Mouse (Mus musculus) testis, adult 2 months (tissue): ENCODE measurements around the gene Ppfia3. TPM values are rescaled to one million over a fixed set of nuclear protein-coding genes. Genes with fewer than 3 reads are reported as not detected.

Source experiments
- H3K27ac ChIP-seq: fragments of 200-500 bp; 2 replicates; pipeline ENCODE4 v1.5.1; 2012; ENCODE audit warnings: low read depth, low read length; ENCODE audit not compliant: control insufficient read depth, insufficient read depth
- H3K27me3 ChIP-seq: fragments of 200-500 bp; 2 replicates; pipeline ENCODE4 v1.6.1; 2012; ENCODE audit warnings: mild to moderate bottlenecking, low read length, moderate library complexity; ENCODE audit not compliant: control insufficient read depth, insufficient read depth
- H3K36me3 ChIP-seq: fragments of 200-500 bp; 2 replicates; pipeline ENCODE4 v1.6.1; 2012; ENCODE audit warnings: mild to moderate bottlenecking, low read length; ENCODE audit not compliant: control insufficient read depth, insufficient read depth
- H3K4me1 ChIP-seq: fragments of 200-500 bp; 2 replicates; pipeline ENCODE4 v1.6.1; 2012; ENCODE audit warnings: low read length; ENCODE audit not compliant: control insufficient read depth, insufficient read depth
- H3K4me3 ChIP-seq: fragments of 200-500 bp; 2 replicates; pipeline ENCODE4 v1.5.1; 2012; ENCODE audit warnings: low read depth, mild to moderate bottlenecking, low read length, moderate library complexity, mixed read lengths; ENCODE audit not compliant: control insufficient read depth
- CTCF ChIP-seq: fragments of 200-500 bp; IDR thresholded peaks from 2 replicates; pipeline ENCODE4 v1.5.1; 2012; ENCODE audit warnings: low read depth, mild to moderate bottlenecking, inconsistent platforms, low read length, moderate library complexity; ENCODE audit not compliant: control insufficient read depth, insufficient read depth, insufficient replicate concordance
- POLR2A ChIP-seq: fragments of 200-500 bp; IDR thresholded peaks from 2 replicates; pipeline ENCODE4 v1.6.1; 2012; ENCODE audit warnings: low read depth, mild to moderate bottlenecking, inconsistent platforms, low read length, moderate library complexity; ENCODE audit not compliant: control insufficient read depth
- polyA plus RNA-seq: library from polyadenylated mRNA; depleted of rRNA; stranded (reverse); fragments of >200 nt; gene quantifications from 2 replicates; pipeline ENCODE4 v1.2.3, GENCODE M21; 2012

The Ppfia3 gene
- polyA plus RNA-seq, 1 experiment, result 1.1 TPM

DNA sequence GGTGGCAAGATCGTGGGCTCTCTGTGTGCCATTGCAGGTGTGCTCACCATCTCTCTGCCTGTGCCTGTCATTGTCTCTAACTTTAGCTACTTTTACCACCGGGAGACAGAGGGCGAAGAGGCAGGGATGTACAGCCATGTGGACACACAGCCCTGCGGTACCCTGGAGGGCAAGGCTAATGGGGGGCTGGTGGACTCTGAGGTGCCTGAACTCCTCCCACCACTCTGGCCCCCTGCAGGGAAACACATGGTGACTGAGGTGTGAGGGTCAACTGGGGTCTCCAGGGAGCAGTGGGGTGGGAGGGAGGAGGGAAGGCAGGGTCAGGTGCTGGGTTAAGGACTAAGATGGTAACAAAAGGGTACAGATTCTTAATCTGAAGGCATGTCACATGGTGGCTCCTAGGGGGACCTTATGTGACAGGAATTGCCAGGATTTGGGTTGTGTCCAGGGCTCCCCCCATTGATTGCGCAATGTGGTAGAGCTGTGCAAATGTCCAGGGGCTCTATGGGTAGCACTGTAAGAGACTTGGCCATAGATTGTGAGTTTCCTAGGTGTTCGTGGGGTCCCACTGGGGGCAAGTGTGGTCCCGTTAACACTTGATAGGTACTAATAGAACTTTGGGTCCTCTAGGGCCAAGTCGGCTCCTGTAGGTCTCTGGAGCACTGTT, 42.8 kb upstream of the Ppfia3 start:
- Histone ChIP-seq H3K4me3 (no peak overlapping the region), H3K27me3 (peaks cover 8% of the 10 kb centered on the region), H3K27ac (no peak overlapping the region), H3K4me1 (peaks cover 33% of the 10 kb centered on the region), H3K36me3 (no peaks in the 10 kb centered on the region)
- no peak for TF ChIP-seq CTCF
- no peak for TF ChIP-seq POLR2A

DNA sequence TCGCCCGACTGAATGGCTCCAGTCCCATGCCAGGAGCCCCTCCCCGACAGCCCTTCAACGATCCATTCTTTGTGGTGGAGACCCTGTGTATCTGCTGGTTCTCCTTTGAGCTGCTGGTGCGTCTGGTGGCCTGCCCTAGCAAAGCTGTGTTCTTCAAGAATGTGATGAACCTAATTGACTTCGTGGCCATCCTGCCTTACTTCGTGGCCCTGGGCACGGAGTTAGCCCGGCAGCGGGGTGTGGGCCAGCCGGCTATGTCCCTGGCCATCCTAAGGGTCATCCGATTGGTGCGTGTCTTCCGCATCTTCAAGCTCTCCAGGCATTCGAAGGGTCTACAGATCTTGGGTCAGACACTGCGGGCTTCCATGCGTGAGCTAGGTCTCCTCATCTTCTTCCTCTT, 42.1 kb upstream of the Ppfia3 start:
- Histone ChIP-seq H3K4me1 (peaks cover 26% of the 10 kb centered on the region), H3K27ac (no peak overlapping the region), H3K36me3 (no peaks in the 10 kb centered on the region), H3K27me3 (peaks cover 6% of the 10 kb centered on the region), H3K4me3 (no peak overlapping the region)
- no peak for TF ChIP-seq CTCF
- TF ChIP-seq POLR2A, result no peak

DNA sequence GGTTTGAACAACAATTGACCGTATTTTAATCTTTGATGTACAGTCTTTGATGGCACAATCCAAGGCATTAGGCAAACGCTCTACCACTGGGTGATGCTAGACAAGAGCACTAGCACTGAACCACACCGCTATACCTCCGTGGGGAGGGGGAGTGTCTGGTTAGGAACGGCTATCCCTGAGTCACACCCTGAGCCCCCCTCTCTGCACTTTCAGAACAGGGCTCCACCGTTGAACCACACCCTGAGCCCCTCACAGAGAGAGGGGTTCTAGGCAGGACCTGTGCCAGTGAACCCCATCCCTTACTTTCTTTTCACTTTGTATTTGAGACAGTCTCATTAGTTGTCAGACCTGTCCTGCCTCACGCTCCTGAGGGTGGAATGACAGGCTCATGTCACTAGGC, 41.5 kb upstream of the Ppfia3 start:
- Histone ChIP-seq H3K4me3 (no peak overlapping the region), H3K27ac (no peak overlapping the region), H3K36me3 (no peaks in the 10 kb centered on the region), H3K4me1 (peaks cover 20% of the 10 kb centered on the region), H3K27me3 (peaks cover under 1% of the 10 kb centered on the region; the same call in 1 of the 2 replicates)
- TF ChIP-seq CTCF (no peak), POLR2A (no peak)

DNA sequence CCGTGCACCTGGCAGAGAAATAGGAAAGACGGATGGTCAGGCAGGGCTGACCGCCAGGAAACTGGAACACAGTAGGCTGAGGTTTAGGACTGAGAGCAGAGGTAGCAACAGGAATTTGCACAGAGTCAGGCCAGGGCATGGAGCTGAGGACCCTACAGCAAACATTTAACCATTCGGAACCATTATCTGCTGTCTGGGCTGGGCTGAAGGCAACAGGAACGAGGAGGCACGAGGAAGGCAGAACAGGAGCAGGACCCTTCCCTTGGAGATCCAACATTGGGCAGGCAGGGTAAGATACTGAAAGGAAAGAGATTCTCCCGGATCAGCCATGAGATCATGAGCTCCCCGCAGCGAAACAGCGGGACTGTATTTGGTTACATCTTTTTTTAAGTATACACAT, 41.0 kb upstream of the Ppfia3 start:
- peaks cover 15% of the 10 kb centered on the region for H3K4me1 ChIP-seq
- TF ChIP-seq CTCF (no peak), POLR2A (no peak)
- no peaks in the 10 kb centered on the region for H3K36me3 ChIP-seq
- no peak overlapping the region for H3K4me3 ChIP-seq
- H3K27me3 ChIP-seq, result no peaks in the 10 kb centered on the region
- H3K27ac ChIP-seq, result no peak overlapping the region

DNA sequence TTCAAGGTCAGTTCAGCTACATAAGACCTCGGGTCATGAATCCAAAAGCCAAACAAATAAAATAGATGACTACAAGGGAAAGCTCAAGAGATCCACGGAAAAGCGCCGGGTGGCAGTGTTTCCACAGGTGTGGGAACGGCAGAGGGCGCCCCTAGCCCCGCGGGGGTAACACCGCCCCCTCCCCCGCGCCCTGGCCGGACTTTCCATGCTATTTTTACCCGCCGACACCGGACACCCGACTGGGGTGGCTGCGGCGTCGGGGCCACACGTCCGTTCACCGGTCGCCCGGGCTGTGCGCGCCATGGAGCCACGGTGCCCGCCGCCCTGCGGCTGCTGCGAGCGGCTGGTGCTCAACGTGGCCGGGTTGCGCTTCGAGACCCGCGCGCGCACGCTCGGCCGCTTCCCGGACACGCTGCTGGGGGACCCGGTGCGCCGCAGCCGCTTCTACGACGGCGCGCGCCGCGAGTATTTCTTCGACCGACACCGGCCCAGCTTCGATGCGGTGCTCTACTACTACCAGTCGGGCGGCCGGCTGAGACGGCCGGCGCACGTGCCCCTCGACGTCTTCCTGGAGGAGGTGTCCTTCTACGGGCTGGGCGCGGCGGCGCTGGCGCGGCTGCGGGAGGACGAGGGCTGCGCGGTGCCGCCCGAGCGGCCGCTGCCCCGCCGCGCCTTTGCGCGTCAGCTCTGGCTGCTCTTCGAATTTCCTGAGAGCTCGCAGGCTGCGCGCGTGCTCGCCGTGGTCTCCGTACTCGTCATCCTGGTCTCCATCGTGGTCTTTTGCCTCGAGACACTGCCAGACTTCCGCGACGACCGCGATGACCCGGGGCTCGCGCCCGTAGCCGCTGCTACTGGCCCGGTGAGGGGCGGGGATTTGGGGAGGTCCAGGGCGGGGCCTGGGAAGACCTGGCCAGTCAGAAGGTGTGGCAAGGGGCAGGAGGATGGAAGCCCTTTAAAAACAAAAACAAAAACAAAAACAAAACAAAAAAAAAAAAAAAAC, 39.6 kb upstream of the Ppfia3 start:
- Histone ChIP-seq H3K27me3 (no peaks in the 10 kb centered on the region), H3K4me3 (peak overlapping the region; percentile 63), H3K36me3 (no peaks in the 10 kb centered on the region), H3K4me1 (peaks cover 15% of the 10 kb centered on the region), H3K27ac (0 out of 2 replicates have a peak overlapping the region, but pooled peaks have one; percentile 55)
- no peak for TF ChIP-seq CTCF
- TF ChIP-seq POLR2A, result no peak

DNA sequence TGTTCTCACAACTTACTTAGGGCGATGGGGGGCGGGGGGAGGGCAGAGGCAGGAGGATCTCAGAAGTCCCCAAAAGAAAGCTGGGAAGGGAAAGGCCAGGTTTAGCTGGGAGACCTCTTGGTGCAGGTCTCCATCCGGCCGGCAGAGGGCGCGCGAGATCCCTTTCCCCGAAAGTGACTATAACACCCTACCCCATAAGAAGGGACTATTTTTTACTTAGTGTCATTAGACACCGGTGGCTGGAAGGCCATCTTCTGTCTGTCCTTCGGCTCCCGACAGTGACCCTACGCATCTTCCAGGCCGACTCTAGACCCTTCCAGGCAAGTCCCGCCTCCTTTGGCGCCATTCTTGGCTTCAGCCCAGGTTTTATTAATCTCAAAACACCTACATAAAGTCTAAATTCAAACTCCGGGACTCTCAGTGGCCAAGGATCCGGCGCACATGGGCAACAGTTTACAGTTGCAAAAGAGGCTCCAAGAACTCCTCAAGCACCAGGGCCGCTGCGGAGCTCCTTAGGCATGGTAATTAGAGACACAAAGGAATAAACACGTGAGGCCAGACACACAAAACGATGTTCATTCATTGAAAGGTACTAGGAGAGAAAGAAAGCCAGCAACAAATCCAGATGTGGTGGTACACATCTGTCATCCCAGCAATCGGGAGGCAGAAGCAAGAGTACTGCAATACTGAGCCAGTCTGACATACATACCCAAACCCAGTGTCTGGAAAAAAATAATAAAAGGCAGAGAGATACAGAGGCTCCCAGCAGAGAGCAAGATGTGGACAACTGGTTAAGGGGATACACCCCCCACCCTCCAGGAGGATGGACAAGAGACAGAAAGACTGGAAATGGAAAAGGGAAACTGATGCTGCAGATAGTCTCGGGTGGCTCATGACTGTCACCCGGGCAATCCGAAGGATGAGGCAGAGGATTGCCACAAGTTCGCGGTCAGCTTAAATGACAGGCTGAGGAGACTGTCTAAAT, 38.6 kb upstream of the Ppfia3 start, which contains the start of gene Kcna7:
Kcna7 (plus strand) TSS at position 563 of the 985 bp plus-strand sequence.
- Histone ChIP-seq H3K27me3 (no peaks in the 10 kb centered on the region), H3K27ac (0 out of 2 replicates have a peak within 1 kb of the TSS, but pooled peaks have one; percentile 55)
- TF ChIP-seq POLR2A (no peak), CTCF (peak; percentile 91)

DNA sequence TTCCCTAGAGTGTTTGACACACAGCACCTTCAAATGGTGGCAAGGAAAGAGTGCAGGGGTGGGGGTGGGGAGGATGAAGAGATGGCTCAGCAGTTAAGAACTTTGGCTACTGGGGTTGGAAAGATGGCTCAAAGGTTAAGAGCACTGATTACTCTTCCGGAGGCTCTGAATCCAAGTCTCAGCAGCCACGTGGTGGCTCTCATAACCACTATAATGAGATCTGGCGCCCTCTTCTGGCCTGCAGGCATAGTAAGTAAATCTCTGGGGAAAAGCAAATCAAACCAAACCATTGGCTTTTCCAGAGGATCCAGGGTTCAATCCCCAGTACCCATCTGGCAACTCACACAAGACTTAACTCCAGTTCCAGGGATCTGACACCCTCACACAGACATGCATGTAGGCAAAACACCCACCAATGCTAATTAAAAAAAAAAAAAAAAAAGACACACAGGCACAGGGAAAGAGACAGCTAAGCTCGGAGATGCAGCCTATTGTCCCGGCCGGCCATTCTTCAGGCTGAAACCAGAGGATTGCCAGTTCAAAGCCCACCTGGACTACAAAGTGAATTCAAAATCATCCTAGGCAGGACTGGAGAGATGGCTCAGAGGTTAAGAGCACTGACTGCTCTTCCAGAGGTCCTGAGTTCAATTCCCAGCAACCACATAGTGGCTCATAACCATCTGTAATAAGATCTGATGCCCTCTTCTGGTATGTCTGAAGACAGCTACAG, 36.9 kb upstream of the Ppfia3 start:
- H3K4me1 ChIP-seq, result peaks cover 15% of the 10 kb centered on the region
- no peaks in the 10 kb centered on the region for H3K36me3 ChIP-seq
- no peak overlapping the region for H3K27ac ChIP-seq
- no peak overlapping the region for H3K4me3 ChIP-seq
- H3K27me3 ChIP-seq, result no peaks in the 10 kb centered on the region
- no peak for TF ChIP-seq CTCF
- no peak for TF ChIP-seq POLR2A

More for the DNA sequence above, 38.6 kb upstream of the Ppfia3 start, which contains the start of gene Kcna7:
- no peaks in the 10 kb centered on the region for H3K36me3 ChIP-seq
- H3K4me3 ChIP-seq, result peak within 1 kb of the TSS; percentile 63
- H3K4me1 ChIP-seq, result peaks cover 15% of the 10 kb centered on the region
